27 mouse cellular contexts compared by ENCODE assay signal in genomic region chr14:31742523-31742922, GRCm38 (mm10).
A peak's percentile ranks its signal among the peaks of the same experiment; 100 is the strongest.
DNase-seq lines count a peak whose midpoint lies in the region; ATAC-seq and TF ChIP-seq lines count a peak whose summit lies in the region.
"Had no signal": no experiment of that assay in that cellular context is flagged by ENCODE, and none has a peak within 500 bp of the region (broad histone marks: within the 10 kb centered on the region; RNA-seq: fewer than 3 reads in every experiment).

No protein-coding gene starts in this region.

- TF ChIP-seq RAD21 in MEL (IDR thresholded peaks at IDR 0.05; ENCODE audit: low read depth, low read length) = no peak

- no peak for TF ChIP-seq POLR2A in MEL (IDR thresholded peaks at IDR 0.05; ENCODE audit: control insufficient read depth in 1 of 2, insufficient read depth in 1 of 2, low read depth in 1 of 2, low read length in 2 of 2, poor library complexity in 1 of 2)

- no peak for TF ChIP-seq CTCF in liver, postnatal 0 days (IDR thresholded peaks at IDR 0.05; ENCODE audit: low read depth)
- TF ChIP-seq CTCF in MEL (IDR thresholded peaks at IDR 0.05 in 2 of 3, conservative IDR thresholded peaks at IDR 0.05 in 1 of 3; ENCODE audit: control insufficient read depth in 1 of 3, insufficient read depth in 1 of 3, low read depth in 2 of 3, low read length in 3 of 3, poor library complexity in 1 of 3, severe bottlenecking in 1 of 3) = no peak

- peaks cover 18% of the 10 kb centered on the region for H3K36me3 ChIP-seq in liver, embryonic 13.5 days
- H3K36me3 ChIP-seq in liver, postnatal 0 days (replicated peaks; ENCODE audit: insufficient read depth, low read length) = peaks cover 22% of the 10 kb centered on the region
- H3K36me3 ChIP-seq in liver, embryonic 15.5 days (replicated peaks) = peaks cover 30% of the 10 kb centered on the region
- H3K36me3 ChIP-seq in liver, embryonic 12.5 days = peaks cover 52% of the 10 kb centered on the region
- H3K36me3 ChIP-seq in MEL (ENCODE audit: control insufficient read depth in 1 of 2, insufficient read depth in 2 of 2, low read length in 2 of 2) = peaks cover 10 to 68% of the 10 kb centered on the region in 2 experiments
- H3K36me3 ChIP-seq in kidney, embryonic 15.5 days = peaks cover 54% of the 10 kb centered on the region; the same call in 1 of the 2 replicates

- no peak overlapping the region for H3K4me2 ChIP-seq in liver, embryonic 13.5 days
- no peak overlapping the region for H3K4me2 ChIP-seq in liver, postnatal 0 days (ENCODE audit: low read depth, low read length)
- H3K4me2 ChIP-seq in liver, embryonic 15.5 days = no peak overlapping the region
- H3K4me2 ChIP-seq in liver, embryonic 12.5 days = no peak overlapping the region
- H3K4me2 ChIP-seq in kidney, embryonic 15.5 days = no peak overlapping the region
- H3K4me2 ChIP-seq: embryonic facial prominence, embryonic 13.5 days; embryonic facial prominence, embryonic 15.5 days; forebrain, embryonic 13.5 days; forebrain, embryonic 15.5 days had no signal

- peaks cover 2% of the 10 kb centered on the region; the same call in 1 of the 2 replicates for H3K79me2 ChIP-seq in MEL (ENCODE audit: control insufficient read depth, insufficient read depth, low read length, poor library complexity)

- 9% methylated on average over 3 of the region's 3 CpGs for WGBS in liver, embryonic 13.5 days (ENCODE audit: insufficient replicate concordance)
- WGBS in liver, postnatal 0 days (ENCODE audit: insufficient replicate concordance) = 35% methylated on average over 3 of the region's 3 CpGs
- WGBS in liver, embryonic 15.5 days (ENCODE audit: insufficient replicate concordance) = 10% methylated on average over 3 of the region's 3 CpGs
- 27% methylated on average over 3 of the region's 3 CpGs for WGBS in liver, embryonic 12.5 days (ENCODE audit: insufficient replicate concordance)
- 91% methylated on average over 3 of the region's 3 CpGs for WGBS in kidney, embryonic 15.5 days

- H3K4me1 ChIP-seq in liver, embryonic 13.5 days (replicated peaks) = peaks cover 9% of the 10 kb centered on the region
- no peaks in the 10 kb centered on the region for H3K4me1 ChIP-seq in liver, postnatal 0 days (ENCODE audit: insufficient read depth)
- no peaks in the 10 kb centered on the region for H3K4me1 ChIP-seq in liver, embryonic 15.5 days (replicated peaks)
- H3K4me1 ChIP-seq in liver, embryonic 12.5 days = peaks cover 6% of the 10 kb centered on the region; the same call in 1 of the 2 replicates
- H3K4me1 ChIP-seq in MEL (ENCODE audit: control insufficient read depth in 1 of 2, insufficient read depth in 2 of 2, low read length in 2 of 2) = peaks cover 2 to 7% of the 10 kb centered on the region in 2 experiments; a peak in 3 of 4 replicates
- no peaks in the 10 kb centered on the region for H3K4me1 ChIP-seq in kidney, embryonic 15.5 days
- H3K4me1 ChIP-seq: embryonic facial prominence, embryonic 13.5 days; embryonic facial prominence, embryonic 15.5 days; forebrain, embryonic 10.5 days; forebrain, embryonic 13.5 days; forebrain, embryonic 15.5 days had no signal

- no peak for TF ChIP-seq EP300 in liver, postnatal 0 days (IDR thresholded peaks at IDR 0.05; ENCODE audit: low read depth)
- TF ChIP-seq EP300 in MEL (IDR thresholded peaks at IDR 0.05; ENCODE audit: low read depth in 1 of 2, low read length in 2 of 2) = peak; percentile 35 to 42; a peak in 2 of 4 replicates

- H3K9me3 ChIP-seq in liver, embryonic 13.5 days (replicated peaks) = no peaks in the 10 kb centered on the region
- no peaks in the 10 kb centered on the region for H3K9me3 ChIP-seq in liver, postnatal 0 days (ENCODE audit: low read length)
- H3K9me3 ChIP-seq in liver, embryonic 15.5 days (replicated peaks) = no peaks in the 10 kb centered on the region
- H3K9me3 ChIP-seq in liver, embryonic 12.5 days (replicated peaks) = no peaks in the 10 kb centered on the region
- H3K9me3 ChIP-seq in MEL (replicated peaks; ENCODE audit: insufficient read depth, low read length) = no peaks in the 10 kb centered on the region
- no peaks in the 10 kb centered on the region for H3K9me3 ChIP-seq in kidney, embryonic 15.5 days (replicated peaks)
- H3K9me3 ChIP-seq: embryonic facial prominence, embryonic 13.5 days; embryonic facial prominence, embryonic 15.5 days; forebrain, embryonic 10.5 days; forebrain, embryonic 13.5 days; forebrain, embryonic 15.5 days; G1E had no signal

- DNase-seq in liver, embryonic 13.5 days = no peak
- no peak for DNase-seq in liver, postnatal 0 days
- DNase-seq in MEL (ENCODE audit: low read depth, low spot score) = no peak
- DNase-seq: adrenal gland, adult 2 months; adrenal gland, postnatal 10 days; adrenal gland, postnatal 25 days; B cell, adult 2 months; cerebellum, adult 11 months; cerebellum, adult 18-20 months; cerebellum, adult 8-10 months; cerebellum, adult 9-11 months; cerebellum, postnatal 14 days; cerebellum, postnatal 36 days; embryo, embryonic 11 days; forebrain, postnatal 0 days had no signal

- no peak overlapping the region for H3K27ac ChIP-seq in liver, embryonic 13.5 days
- no peak overlapping the region for H3K27ac ChIP-seq in liver, postnatal 0 days (ENCODE audit: low read depth)
- no peak overlapping the region for H3K27ac ChIP-seq in liver, embryonic 15.5 days (replicated peaks)
- no peak overlapping the region for H3K27ac ChIP-seq in liver, embryonic 12.5 days
- no peak overlapping the region for H3K27ac ChIP-seq in MEL (ENCODE audit: control insufficient read depth, low read depth, low read length)
- H3K27ac ChIP-seq in kidney, embryonic 15.5 days = no peak overlapping the region
- H3K27ac ChIP-seq: embryonic facial prominence, embryonic 13.5 days; embryonic facial prominence, embryonic 15.5 days; forebrain, embryonic 10.5 days; forebrain, embryonic 13.5 days; forebrain, embryonic 15.5 days had no signal

- no peak overlapping the region for H3K4me3 ChIP-seq in liver, embryonic 13.5 days (replicated peaks)
- no peak overlapping the region for H3K4me3 ChIP-seq in liver, postnatal 0 days (ENCODE audit: low read depth, low read length)
- H3K4me3 ChIP-seq in liver, embryonic 15.5 days (replicated peaks) = no peak overlapping the region
- no peak overlapping the region for H3K4me3 ChIP-seq in liver, embryonic 12.5 days
- no peak overlapping the region for H3K4me3 ChIP-seq in MEL (ENCODE audit: control insufficient read depth in 1 of 2, insufficient read depth in 1 of 2, low read depth in 2 of 2, low read length in 2 of 2)
- H3K4me3 ChIP-seq in kidney, embryonic 15.5 days (replicated peaks) = no peak overlapping the region
- H3K4me3 ChIP-seq: embryonic facial prominence, embryonic 13.5 days; embryonic facial prominence, embryonic 15.5 days; erythroblast, embryonic 14.5 days; forebrain, embryonic 10.5 days; forebrain, embryonic 13.5 days; forebrain, embryonic 15.5 days had no signal

- no peaks in the 10 kb centered on the region for H3K27me3 ChIP-seq in liver, embryonic 13.5 days
- no peaks in the 10 kb centered on the region for H3K27me3 ChIP-seq in liver, postnatal 0 days (ENCODE audit: insufficient read depth, low read length)
- H3K27me3 ChIP-seq in liver, embryonic 15.5 days = no peaks in the 10 kb centered on the region
- no peaks in the 10 kb centered on the region for H3K27me3 ChIP-seq in liver, embryonic 12.5 days (replicated peaks)
- no peaks in the 10 kb centered on the region for H3K27me3 ChIP-seq in MEL (ENCODE audit: control insufficient read depth in 1 of 2, insufficient read depth in 2 of 2, low read length in 2 of 2)
- H3K27me3 ChIP-seq in kidney, embryonic 15.5 days = no peaks in the 10 kb centered on the region
- H3K27me3 ChIP-seq: CH12.LX; embryonic facial prominence, embryonic 13.5 days; embryonic facial prominence, embryonic 15.5 days; forebrain, embryonic 13.5 days; forebrain, embryonic 15.5 days had no signal

- no peak overlapping the region for H3K9ac ChIP-seq in liver, embryonic 13.5 days
- H3K9ac ChIP-seq in liver, postnatal 0 days (replicated peaks) = no peak overlapping the region
- no peak overlapping the region for H3K9ac ChIP-seq in liver, embryonic 15.5 days
- no peak overlapping the region for H3K9ac ChIP-seq in liver, embryonic 12.5 days
- H3K9ac ChIP-seq in MEL (ENCODE audit: control insufficient read depth, low read depth, low read length, poor library complexity, severe bottlenecking) = no peak overlapping the region
- H3K9ac ChIP-seq in kidney, embryonic 15.5 days = no peak overlapping the region
- H3K9ac ChIP-seq: embryonic facial prominence, embryonic 13.5 days; embryonic facial prominence, embryonic 15.5 days; forebrain, embryonic 13.5 days; forebrain, embryonic 15.5 days; forebrain, postnatal 0 days had no signal

- peak; percentile 65 for ATAC-seq in liver, embryonic 13.5 days (ENCODE audit: low read depth)
- no peak for ATAC-seq in liver, postnatal 0 days
- ATAC-seq in liver, embryonic 15.5 days (ENCODE audit: insufficient read depth) = 0 out of 2 replicates have a peak, but pooled peaks have one; percentile 25
- no peak for ATAC-seq in liver, embryonic 12.5 days
- no peak for ATAC-seq in kidney, embryonic 15.5 days (replicated peaks; ENCODE audit: low FRiP score)
- ATAC-seq: CD4-positive, CD25-positive, alpha-beta regulatory T cell, adult 4 months; forebrain, embryonic 13.5 days; forebrain, embryonic 15.5 days; forebrain, postnatal 0 days had no signal

TF ChIP-seq in MEL, 35 proteins besides CTCF, POLR2A, EP300 and RAD21:
- no peak for TF ChIP-seq MYC (IDR thresholded peaks at IDR 0.05; ENCODE audit: low read depth, low read length)
- no peak for TF ChIP-seq GABPA (IDR thresholded peaks at IDR 0.05; ENCODE audit: low read depth, low read length)
- TF ChIP-seq BHLHE40 (IDR thresholded peaks at IDR 0.05; ENCODE audit: borderline replicate concordance, low read depth, low read length) = no peak
- peak; percentile 54 for TF ChIP-seq GATA1 (IDR thresholded peaks at IDR 0.05; ENCODE audit: low read depth, low read length)
- TF ChIP-seq CHD2 (IDR thresholded peaks at IDR 0.05; ENCODE audit: low read length) = no peak
- no peak for TF ChIP-seq ZKSCAN1 (IDR thresholded peaks at IDR 0.05; ENCODE audit: low read depth, low read length)
- TF ChIP-seq SMC3 (IDR thresholded peaks at IDR 0.05; ENCODE audit: low read depth, low read length) = no peak
- no peak for TF ChIP-seq ZNF384 (IDR thresholded peaks at IDR 0.05; ENCODE audit: low read depth, low read length)
- TF ChIP-seq MAFK (IDR thresholded peaks at IDR 0.05; ENCODE audit: borderline replicate concordance, low read depth, low read length) = no peak
- no peak for TF ChIP-seq ZMIZ1 (IDR thresholded peaks at IDR 0.05; ENCODE audit: low read depth, low read length)
- no peak for TF ChIP-seq ZC3H11A (IDR thresholded peaks at IDR 0.05; ENCODE audit: low read depth, low read length)
- TF ChIP-seq TCF12 (IDR thresholded peaks at IDR 0.05; ENCODE audit: low read depth, low read length) = 0 out of 2 replicates have a peak, but pooled peaks have one; percentile 14
- no peak for TF ChIP-seq USF2 (IDR thresholded peaks at IDR 0.05; ENCODE audit: borderline replicate concordance in 1 of 2, insufficient read depth in 1 of 2, low read depth in 1 of 2, low read length in 2 of 2)
- TF ChIP-seq RCOR1 (IDR thresholded peaks at IDR 0.05; ENCODE audit: low read depth, low read length) = no peak

Comparison
In these comparisons a context has a peak if more than half of its experiments do, and no peak if none do; other contexts are left out.
1. ATAC-seq: peak in liver, embryonic 13.5 days (single experiment) and liver, embryonic 15.5 days (single experiment); none in liver, postnatal 0 days (single experiment), liver, embryonic 12.5 days (single experiment) and kidney, embryonic 15.5 days (single experiment).